Mouse (Mus musculus): ENCODE data around the gene Cyb561d2.

Gene Cyb561d2

DNA sequence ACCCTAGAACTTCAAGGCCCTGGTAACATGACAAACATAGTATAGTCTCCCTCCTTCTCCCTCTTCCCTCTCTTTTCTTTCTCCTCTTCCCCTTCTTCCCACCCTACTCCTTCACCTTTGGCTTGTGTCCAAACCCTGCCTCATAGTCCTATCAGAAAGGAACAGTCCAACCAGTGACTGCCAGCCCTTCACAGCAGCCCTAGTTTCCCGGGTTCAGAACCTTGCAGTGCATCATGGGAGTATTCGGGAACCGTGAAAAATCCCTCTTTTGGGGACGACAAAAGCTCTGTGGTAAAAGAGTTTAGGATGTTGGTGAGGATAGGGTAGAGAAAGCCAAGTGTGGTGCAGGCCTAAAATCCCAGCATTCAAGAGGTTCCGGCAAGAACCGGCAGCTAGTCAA, 21.7 kb downstream of the Cyb561d2 start:
- no peak for DNase-seq

DNA sequence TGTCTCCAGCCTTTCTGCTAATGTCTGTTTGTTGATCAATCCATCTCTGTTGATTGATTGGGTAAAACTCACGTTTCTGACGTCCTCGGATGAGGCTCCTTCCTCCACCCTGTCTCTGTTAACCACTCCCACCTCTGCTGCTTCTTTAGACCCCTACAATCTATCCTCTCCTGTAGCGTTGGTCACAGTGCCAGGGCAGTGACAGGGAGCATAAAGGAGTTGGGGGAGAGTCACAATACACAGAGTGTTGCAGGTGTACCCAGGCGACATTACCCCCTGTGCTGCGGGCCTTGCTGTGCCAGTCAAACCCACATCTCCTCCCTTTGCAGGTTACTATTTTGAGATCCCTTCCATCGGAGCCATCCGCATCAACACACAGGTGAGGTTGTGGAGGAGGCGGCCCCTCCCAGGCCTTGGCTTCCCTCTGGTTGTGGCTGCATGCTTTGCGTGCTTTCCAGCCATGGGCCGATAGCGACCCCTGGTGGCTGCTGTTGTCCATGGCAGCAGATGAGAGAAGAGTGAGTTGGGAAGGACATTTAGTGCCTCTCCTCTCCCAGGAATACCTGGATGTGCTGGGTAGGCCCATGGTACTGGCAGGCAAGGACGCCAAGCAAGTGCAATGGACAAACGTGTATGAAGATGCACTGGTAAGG, 27.6 kb downstream of the Cyb561d2 start:
- peak; percentile 58 for DNase-seq

DNA sequence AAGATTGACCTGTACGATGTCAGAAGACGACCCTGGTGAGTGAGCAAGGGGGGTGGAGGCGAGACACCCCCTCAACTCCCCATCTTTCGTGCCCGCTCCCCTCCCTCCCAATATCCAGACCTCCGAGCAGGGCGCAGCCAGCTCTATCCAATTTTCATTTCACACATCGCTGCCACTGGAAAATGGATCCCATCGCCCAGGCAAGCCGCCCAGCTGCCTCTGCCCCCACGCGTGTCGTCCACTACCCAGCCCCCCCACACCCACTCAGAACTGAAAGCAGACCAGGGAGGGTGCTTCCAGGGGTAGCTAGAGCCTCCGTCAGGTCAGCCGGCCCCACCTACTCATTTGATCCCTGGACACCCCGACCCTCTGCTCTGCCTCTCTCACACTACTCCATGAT, 29.7 kb downstream of the Cyb561d2 start:
- DNase-seq = no peak

DNA sequence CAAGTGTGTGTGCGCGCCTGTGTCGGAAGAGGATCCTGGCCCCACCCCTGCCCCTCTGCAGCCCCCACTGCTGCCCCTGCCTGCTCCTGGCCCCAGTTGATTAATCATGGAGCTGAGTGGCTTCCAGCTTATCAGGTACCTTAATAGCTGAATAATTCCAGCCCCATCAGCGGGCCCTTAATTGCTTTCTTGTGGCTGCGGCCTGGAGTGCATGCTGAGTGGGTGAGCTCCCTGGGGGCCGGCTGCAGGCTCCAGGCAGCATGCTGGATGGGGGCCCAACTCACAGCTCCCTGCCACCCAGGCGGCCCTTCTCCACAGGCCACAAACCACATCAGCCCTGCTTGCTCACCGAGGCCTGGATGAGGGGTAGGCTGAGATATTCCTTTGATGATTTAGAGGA, 30.6 kb downstream of the Cyb561d2 start:
- DNase-seq = no peak

DNA sequence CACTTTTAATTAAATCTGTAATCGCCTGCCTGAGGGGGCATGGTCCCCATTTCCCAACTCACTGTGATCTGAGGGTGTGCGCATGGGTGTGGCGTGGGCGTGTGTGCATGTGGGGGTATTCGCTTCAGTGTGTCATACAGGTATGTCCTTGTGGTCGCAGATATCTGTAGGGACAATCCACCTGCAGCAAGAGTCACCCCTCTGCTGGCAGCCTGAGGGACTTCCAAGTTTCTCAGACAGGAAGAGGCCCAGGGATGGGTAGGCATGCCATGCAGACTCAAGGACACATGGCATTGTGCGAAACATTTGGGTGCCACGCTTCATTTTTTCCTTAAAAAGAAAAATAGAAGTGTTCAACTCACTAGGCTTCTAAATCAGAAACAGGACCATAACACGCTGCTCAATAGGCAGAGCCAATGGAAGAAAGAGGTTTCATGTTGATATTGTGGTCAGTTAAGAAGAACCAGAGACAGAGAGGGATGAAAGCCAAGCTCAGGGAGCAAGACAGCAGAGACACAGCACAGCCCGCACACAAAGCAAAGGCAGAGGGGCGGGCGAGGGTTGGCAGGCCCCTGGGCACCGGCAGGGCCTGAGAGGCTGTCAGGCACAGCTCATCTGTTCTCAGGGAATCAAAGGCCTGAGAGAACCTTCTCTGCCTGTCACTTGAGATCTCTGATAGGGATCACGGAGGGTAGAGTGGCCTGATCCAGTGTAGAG, 31.5 kb downstream of the Cyb561d2 start:
- no peak for DNase-seq

DNA sequence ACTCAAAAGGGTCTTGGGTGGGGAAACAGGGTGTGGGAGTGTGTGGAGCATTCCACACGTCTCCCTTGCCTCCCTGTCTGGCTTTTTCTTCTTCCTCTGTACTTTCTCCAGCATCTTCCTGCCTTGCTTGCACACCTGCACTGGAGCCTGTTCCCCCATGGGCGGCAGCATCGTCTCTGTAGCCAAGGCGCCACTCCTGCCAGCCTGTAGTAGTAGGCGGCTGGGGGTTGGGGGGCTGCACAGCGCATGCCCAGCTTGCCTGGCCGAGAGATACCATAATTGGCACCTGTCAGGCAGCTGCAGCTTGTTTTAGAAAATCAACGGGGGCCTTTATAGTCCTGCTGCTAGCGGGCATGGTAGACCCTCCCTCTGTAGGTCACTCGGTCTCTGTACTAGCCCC, 33.7 kb downstream of the Cyb561d2 start:
- no peak for DNase-seq

DNA sequence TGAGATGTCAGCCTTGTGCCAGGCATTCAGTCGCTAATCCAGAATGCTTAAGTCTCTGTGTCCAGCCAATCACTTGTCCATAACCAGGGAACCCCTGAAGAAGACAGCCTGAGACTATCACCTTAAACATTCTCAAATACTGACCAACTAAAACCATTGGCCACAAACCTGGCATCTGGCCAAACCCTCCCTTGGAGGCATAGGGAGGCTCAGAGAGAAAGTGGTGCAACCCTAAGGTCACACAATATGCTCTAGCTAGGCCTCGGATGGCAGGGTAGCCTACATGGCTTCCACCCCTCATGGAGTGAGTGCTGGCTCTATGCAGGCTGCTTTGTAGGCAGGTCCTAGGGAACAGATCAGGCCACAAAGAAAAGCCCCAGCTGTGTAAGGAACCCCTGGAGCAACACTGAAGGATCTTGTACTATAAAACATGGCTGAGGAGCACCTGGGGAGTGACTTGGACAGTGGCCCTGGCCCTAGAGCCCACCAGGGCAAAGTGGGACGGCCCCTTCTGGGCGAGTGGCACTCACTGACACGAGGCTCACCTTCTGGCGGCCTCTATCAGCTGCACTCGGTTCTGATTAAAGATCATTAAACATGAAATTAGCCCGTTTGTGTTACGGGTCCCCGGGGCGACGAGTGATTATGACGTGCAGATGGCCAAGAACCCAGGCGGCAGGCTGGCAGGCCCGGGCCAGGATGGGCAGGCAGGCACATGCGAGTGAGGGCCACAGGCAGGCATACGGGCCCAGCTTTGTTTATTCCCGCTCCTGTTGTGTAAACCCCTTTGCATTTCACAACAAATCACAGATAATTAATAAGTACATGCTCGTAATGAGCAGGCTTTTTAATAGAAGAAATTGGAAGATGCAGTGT, 37.1 kb downstream of the Cyb561d2 start:
- no peak for DNase-seq

DNA sequence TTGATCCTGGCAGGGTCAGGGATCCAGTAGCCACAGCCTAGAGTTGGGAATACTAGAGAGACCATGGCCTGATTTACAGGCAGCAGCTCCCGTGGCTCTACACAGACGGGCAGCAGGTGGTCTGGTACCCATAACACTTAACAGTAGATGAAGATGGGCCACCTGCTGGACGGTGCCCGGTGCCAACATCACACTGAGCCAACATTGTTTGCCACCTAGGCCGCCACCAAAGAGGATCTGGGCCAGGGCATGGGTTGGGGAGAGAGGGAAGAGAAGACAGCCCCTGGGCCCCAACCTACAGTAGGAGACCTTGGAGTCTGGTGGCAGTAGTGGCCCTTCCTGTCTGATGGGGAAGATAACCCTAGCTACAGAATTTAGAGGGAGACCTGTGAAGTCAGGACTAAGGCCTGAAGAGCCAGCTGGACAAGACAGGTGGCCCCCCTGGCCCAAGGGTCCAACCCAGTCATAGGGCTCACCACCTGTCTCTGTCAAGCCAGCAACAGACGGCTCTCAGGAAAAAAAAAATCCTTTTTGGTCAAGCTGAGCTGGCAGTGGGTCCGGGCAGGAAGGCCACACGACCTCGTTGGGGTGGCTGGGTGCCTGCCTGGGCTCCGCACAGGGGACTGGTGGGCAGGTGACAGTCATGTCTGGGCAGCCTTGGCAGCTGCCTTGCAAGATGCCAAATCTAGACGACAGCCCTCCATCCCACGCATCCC, 39.7 kb downstream of the Cyb561d2 start:
- DNase-seq = no peak

DNA sequence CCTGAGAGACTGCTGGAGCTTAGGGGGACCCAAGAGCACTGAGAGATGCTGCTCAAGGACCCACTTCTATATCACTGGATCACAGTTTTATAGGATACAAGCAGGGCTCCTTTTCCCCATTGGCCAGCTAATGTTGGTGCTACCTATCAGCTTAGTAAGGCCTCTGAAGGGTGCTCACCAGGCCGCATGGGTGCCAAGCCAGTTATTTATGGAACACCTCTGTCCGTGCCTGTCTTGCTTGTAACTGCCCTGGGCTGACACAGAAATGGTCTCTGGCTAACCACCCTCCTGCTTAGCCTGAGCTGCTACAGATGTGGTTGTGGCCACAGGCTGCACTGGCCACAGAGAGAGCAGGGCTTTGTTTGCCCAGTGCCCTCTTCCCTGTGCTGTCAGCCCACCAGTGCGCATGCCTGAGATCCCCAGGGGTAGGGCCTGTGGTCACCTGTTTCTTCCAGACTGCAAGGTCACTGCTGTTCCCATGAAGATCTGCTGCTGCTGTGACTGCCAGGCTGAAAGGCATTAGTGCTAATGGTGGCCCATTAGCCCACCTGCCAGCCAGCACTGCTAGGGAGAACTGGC, 41.2 kb downstream of the Cyb561d2 start:
- DNase-seq = no peak

DNA sequence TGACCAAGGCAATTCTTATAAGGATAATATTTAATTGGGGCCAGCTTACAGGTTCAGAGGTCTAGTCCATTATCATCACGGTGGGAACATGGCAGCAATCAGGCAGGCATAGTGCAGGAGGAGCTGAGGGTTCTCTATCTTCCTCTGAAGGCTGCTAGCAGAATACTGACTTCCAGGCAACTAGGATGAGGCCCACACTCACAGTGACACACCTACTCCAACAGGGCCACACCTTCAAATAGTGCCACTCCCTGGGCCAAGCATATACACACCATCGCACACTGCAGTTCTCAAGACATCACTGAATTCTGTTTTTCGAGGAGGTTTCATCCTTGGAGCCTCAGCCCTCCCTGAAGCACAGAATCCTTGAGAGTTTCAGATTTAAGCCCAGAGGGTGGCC, 45.6 kb downstream of the Cyb561d2 start:
- DNase-seq = no peak

DNA sequence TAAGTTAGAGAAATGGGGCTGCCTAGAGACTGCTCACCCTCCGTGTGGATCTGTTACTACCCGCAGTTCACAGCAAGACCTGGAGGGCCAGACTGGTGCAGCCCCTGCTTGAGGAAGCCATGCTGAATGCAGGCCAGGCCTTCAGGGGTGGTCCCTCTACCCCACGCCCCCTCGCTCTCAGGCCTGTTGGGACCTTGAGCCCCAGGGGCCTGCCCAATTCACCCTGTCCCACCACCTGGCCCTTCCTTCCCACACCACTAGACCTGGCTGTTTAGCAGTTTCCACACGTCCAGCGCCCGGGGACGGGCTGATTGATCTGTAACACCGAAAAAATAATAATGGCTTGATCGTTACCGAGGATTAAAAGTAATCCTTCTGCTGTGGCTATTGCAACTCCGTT, 47.8 kb downstream of the Cyb561d2 start:
- DNase-seq = no peak

DNA sequence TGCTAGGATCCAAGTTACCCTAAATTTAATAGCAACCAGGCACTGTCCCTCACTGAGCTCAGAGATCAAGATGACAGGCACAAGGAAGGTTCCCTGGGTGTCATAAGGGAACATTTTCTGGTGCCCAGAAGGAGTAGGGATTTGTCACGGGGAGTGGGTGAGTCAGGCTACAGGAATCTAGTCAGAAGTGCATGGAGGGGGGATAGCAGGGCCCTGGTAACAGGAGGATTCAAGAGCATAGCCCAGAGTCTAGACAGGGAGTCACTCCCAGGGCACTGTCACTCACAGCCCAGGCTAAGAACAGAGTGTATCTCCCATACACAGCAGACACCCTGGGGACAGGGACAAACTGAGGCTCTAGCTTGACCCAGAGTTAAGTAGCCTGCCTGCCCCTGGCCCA, 48.5 kb downstream of the Cyb561d2 start:
- no peak for DNase-seq

DNA sequence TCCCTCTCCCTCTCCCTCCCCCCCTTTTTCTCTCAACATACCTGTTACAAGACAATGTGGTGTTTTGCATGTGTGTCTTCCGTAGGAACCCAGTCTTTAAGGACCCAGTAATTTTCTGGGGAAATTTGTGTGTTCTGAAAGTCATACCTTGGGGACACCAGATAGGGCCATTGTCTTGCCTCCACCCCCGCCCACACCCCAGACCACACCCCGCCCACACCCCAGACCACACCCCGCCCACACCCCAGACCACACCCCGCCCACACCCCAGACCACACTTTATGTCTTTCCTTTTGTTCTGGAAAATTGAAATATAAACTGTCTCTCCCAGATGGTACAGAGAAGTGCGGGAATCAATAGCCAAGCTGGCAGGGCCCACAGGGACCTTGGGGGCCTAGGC, 51.4 kb downstream of the Cyb561d2 start:
- no peak for DNase-seq

DNA sequence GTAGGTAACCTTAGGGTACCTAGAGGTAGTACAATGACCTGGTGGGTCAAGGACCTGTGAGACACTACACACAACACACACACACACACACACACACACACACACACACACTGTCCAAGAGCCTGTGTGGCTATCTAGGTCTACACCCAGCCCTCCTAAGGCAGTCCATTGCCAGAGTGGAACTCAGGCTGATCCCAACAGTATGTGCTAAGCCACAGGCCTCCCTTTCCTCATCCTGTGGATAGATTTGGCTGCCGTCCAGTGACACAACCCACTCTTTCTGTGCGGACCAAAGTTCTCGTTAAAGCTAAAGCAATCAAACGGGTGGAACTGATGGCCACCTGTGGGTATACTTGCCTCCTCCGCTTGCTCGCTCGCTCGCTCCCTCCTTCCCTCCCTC, 51.8 kb downstream of the Cyb561d2 start:
- DNase-seq = no peak

All from kidney, adult 11 months (tissue).